Mouse (Mus musculus) brain, embryonic 14.5 days (tissue): Measurements from ENCODE around the gene Tespa1. TPM values are rescaled to one million over a fixed set of nuclear protein-coding genes. Genes with fewer than 3 reads are reported as not detected.
"Not testable (repeated sequence)": the region's sequence is repeated elsewhere in the genome, so short reads cannot be mapped to it uniquely, and the experiment has no call there.

Experiments used
- DNase-seq: peaks from one replicate; pipeline ENCODE4 v3.0.0-alpha.2; 2011; ENCODE audit warnings: low read depth
- CTCF ChIP-seq: fragments of 200-500 bp; IDR thresholded peaks from 2 replicates; pipeline ENCODE4 v1.5.1; 2012; ENCODE audit warnings: inconsistent platforms, mild to moderate bottlenecking, moderate library complexity, borderline replicate concordance; ENCODE audit not compliant: insufficient read depth, insufficient read length; ENCODE audit errors: extremely low read depth
- POLR2A ChIP-seq: fragments of 200-500 bp; IDR thresholded peaks from 2 replicates; pipeline ENCODE4 v1.6.1; 2012; ENCODE audit warnings: mild to moderate bottlenecking, inconsistent platforms, borderline replicate concordance; ENCODE audit not compliant: poor library complexity, insufficient read depth, insufficient read length, severe bottlenecking; ENCODE audit errors: extremely low read depth
- polyA plus RNA-seq: library from polyadenylated mRNA; depleted of rRNA; stranded (reverse); fragments of >200 nt; gene quantifications from 2 replicates; pipeline ENCODE4 v1.2.3, GENCODE M21; 2012; rRNA removed

Gene Tespa1
- polyA plus RNA-seq, 1 experiment, result not detected

GRCm38 (mm10) chr10:130371644-130372043 lies 49.0 kb downstream of the Tespa1 start:
- no peak for DNase-seq
- no peak for TF ChIP-seq POLR2A
- no peak for TF ChIP-seq CTCF

DNA sequence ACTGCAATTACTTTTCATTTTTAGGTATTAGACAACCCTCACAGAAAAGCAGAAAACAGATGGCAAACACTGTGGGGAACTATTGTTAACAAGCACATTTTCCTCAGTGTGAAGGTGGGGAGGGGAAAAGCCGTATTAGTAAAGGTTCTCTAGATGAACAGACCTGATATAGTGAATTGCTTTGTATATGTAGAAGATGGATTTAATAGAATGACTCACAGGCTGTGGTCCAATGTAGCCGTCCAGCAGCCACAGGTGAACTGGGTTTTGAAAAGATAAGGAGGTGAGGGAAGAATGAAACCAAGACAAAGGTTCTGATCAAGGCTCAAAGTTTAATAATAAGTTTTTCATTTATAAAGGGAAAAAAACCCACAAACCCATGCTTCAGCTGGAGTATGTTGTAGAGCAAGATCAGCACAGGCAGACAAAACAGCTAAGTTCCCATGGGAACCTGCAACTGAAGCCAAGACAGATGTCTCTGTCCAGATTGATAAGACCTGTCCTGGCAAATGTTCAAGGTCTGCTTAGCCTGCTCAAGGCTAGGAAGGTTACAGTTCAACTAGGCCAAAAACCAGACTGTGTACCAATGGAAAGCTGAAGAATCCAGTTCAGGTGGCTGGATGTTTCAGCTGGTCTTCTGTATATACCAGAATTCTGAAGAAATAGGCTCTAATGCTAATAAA lies 50.0 kb downstream of the Tespa1 start:
- TF ChIP-seq CTCF (no peak), POLR2A (no peak)
- no peak for DNase-seq

DNA sequence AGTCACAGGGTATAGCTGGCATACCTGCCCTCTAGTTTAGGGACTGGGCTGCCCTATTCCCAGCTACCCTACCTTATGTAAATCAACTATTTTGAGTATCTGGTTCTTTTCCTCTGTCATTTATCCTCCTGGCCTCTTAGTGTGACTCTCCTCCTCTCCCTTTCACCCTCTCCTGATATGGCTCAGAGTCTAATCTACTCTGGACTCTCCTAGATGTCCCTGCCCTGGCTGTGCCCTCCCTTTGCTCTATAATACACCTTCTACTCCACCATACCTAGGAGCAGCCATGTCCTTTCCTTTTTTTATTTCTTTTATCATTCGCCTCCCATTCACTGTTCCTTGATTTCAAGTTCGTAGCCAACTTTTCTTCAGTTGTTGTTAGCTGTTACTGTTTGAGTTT lies 52.5 kb downstream of the Tespa1 start:
- no peak for DNase-seq
- TF ChIP-seq CTCF (no peak), POLR2A (no peak)

DNA sequence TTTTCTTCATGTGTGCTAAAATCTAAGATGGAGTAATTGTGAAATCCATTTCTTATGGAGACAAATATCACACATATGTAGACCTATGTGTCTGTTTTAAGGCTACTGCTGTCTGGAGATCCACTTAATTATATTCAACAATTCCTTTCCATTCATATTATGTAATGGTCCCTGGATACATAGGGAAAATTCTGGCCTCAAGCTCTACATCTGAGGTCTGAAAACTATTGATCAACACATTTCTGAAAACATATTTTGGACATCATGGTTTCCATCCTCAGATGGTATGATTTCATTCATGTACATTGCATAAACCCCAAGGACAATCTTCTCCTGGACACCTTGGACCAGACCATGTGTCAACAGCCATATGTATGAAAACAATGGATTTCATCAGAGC lies 71.6 kb downstream of the Tespa1 start, which contains the start of gene Vmn2r84:
TSS of gene Vmn2r84 (minus strand) at position 101 of the 400 bp plus-strand sequence.
- TF ChIP-seq POLR2A (no peak), CTCF (no peak)
- no peak for DNase-seq

DNA sequence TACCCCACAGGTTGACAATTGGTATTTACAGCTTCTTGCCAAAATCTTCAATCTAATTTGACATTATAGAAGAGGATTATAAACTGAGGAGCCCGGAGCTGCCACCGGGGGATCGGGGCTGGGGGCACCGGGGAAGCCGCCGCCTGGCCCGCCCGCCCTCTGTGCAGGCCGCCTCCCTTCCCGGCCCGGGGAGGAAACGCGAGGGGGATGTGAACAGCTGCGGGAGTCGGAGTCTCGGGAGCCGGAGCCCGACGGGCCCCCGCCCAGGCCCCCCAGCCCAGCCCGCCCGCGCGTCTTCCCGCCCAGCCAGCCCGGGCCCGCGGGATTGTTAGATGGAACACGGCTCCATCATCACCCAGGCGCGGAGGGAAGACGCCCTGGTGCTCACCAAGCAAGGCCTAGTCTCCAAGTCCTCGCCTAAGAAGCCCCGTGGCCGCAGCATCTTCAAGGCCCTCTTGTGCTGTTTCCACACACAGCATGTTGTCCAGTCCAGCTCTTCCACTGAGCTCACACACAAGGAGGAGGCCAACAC lies 89.6 kb downstream of the Tespa1 start:
- DNase-seq, result not testable (repeated sequence)

Other genes with a start within 250 kb of the Tespa1 start
- not detected in 2 replicates for gene Olfr823, start 207.5 kb upstream of the Tespa1 start, polyA plus RNA-seq
- not detected in 2 replicates for gene Olfr824, start 192.9 kb upstream of the Tespa1 start, polyA plus RNA-seq
- gene Olfr825, start 156.1 kb upstream of the Tespa1 start, polyA plus RNA-seq, result not detected in 2 replicates
- gene Olfr826, start 138.7 kb upstream of the Tespa1 start, polyA plus RNA-seq, result not detected in 2 replicates
- not detected in 2 replicates for gene Olfr827, start 108.5 kb upstream of the Tespa1 start, polyA plus RNA-seq
- gene Neurod4, start 42.6 kb upstream of the Tespa1 start, polyA plus RNA-seq, result 2.0 and 2.5 TPM in 2 replicates
- 0.03 TPM in 2 replicates for gene Vmn2r84, start 71.5 kb downstream of the Tespa1 start, polyA plus RNA-seq
- gene Vmn2r85, start 106.8 kb downstream of the Tespa1 start, polyA plus RNA-seq, result 0.04 TPM in 2 replicates
- gene Vmn2r86, start 133.2 kb downstream of the Tespa1 start, polyA plus RNA-seq, result 0.04 and 0.08 TPM in 2 replicates
- gene Vmn2r87, start 174.5 kb downstream of the Tespa1 start, polyA plus RNA-seq, result 0.35 and 0.38 TPM in 2 replicates